Mouse (Mus musculus) CD4-positive, CD25-positive, alpha-beta regulatory T cell, adult 4 months (primary cell): ENCODE data around the gene Usp7. TPM values are rescaled to one million over a fixed set of nuclear protein-coding genes. Genes with fewer than 3 reads are reported as not detected.
"Not testable (repeated sequence)": the region's sequence is repeated elsewhere in the genome, so short reads cannot be mapped to it uniquely, and the experiment has no call there.

Source experiments
- ATAC-seq: one replicate; pipeline ENCODE4 v1.8.0; 2017
- polyA plus RNA-seq, 2 experiments: library from polyadenylated mRNA; unstranded; fragments of 100-300 nt; shearing (Covaris generic); gene quantifications; one replicate each; pipeline ENCODE4 v1.2.1; 2017

Gene Usp7
- polyA plus RNA-seq, 2 experiments from 2014 or later, result 39.2 to 51.8 TPM

GRCm38 (mm10) chr16:8781660-8782059 is 10.4 kb downstream of the Usp7 start:
- ATAC-seq, result no peak

- ATAC-seq, result no peak
Observed at GRCm38 (mm10) chr16:8781191-8781590, 10.9 kb downstream of the Usp7 start.

- ATAC-seq, result no peak
Observed at GRCm38 (mm10) chr16:8780187-8780586, 11.9 kb downstream of the Usp7 start.

GRCm38 (mm10) chr16:8778697-8779096 is 13.4 kb downstream of the Usp7 start:
- ATAC-seq, result no peak

- ATAC-seq, result no peak
Observed at GRCm38 (mm10) chr16:8777202-8777601, 14.9 kb downstream of the Usp7 start.

GRCm38 (mm10) chr16:8776634-8777033 is 15.5 kb downstream of the Usp7 start:
- no peak for ATAC-seq

GRCm38 (mm10) chr16:8771086-8771485 is 21.0 kb downstream of the Usp7 start:
- ATAC-seq, result no peak

- ATAC-seq, result not testable (repeated sequence)
Observed at GRCm38 (mm10) chr16:8770342-8770741, 21.8 kb downstream of the Usp7 start.

- ATAC-seq, result peak; percentile 46
Observed at GRCm38 (mm10) chr16:8769466-8769865, 22.6 kb downstream of the Usp7 start.

- ATAC-seq, result peak; percentile 97
Observed at GRCm38 (mm10) chr16:8769065-8769464, 23.0 kb downstream of the Usp7 start.

GRCm38 (mm10) chr16:8768588-8768987 is 23.5 kb downstream of the Usp7 start:
- no peak for ATAC-seq

GRCm38 (mm10) chr16:8768071-8768470 is 24.0 kb downstream of the Usp7 start:
- ATAC-seq, result no peak

GRCm38 (mm10) chr16:8767133-8768052 is 24.7 kb downstream of the Usp7 start:
- ATAC-seq, result no peak

- no peak for ATAC-seq
Observed at GRCm38 (mm10) chr16:8766196-8766595, 25.9 kb downstream of the Usp7 start.

- no peak for ATAC-seq
Observed at GRCm38 (mm10) chr16:8764124-8764907, 27.8 kb downstream of the Usp7 start.

- ATAC-seq, result no peak
Observed at GRCm38 (mm10) chr16:8763028-8763427, 29.1 kb downstream of the Usp7 start.

GRCm38 (mm10) chr16:8761894-8762293 is 30.2 kb downstream of the Usp7 start:
- no peak for ATAC-seq

GRCm38 (mm10) chr16:8761005-8761404 is 31.1 kb downstream of the Usp7 start:
- no peak for ATAC-seq

- no peak for ATAC-seq
Observed at GRCm38 (mm10) chr16:8758979-8759378, 33.1 kb downstream of the Usp7 start.

GRCm38 (mm10) chr16:8758193-8758592 is 33.9 kb downstream of the Usp7 start:
- ATAC-seq, result no peak

- ATAC-seq, result not testable (repeated sequence)
Observed at GRCm38 (mm10) chr16:8757586-8757985, 34.5 kb downstream of the Usp7 start.

GRCm38 (mm10) chr16:8752334-8752733 is 39.8 kb downstream of the Usp7 start:
- no peak for ATAC-seq

- no peak for ATAC-seq
Observed at GRCm38 (mm10) chr16:8751555-8752235, 40.4 kb downstream of the Usp7 start.
